Mouse (Mus musculus): Measurements from ENCODE around the gene Olfr1133. TPM values are rescaled to one million over a fixed set of nuclear protein-coding genes. Genes with fewer than 3 reads are reported as not detected.

Olfr1133 gene
- polyA plus RNA-seq, 1 experiment from 2014 or later: not detected

Other genes starting within 250 kb of the Olfr1133 start
- gene Olfr1123, start 230.7 kb downstream of the Olfr1133 start, polyA plus RNA-seq (2015; fragmentation: Nextera tagmentation; extraction: Ambion mirVana): not detected in 2 replicates
- not detected in 2 replicates for gene Olfr1124, start 217.1 kb downstream of the Olfr1133 start, polyA plus RNA-seq (2015; fragmentation: Nextera tagmentation; extraction: Ambion mirVana)
- not detected in 2 replicates for gene Olfr1126, start 193.4 kb downstream of the Olfr1133 start, polyA plus RNA-seq (2015; fragmentation: Nextera tagmentation; extraction: Ambion mirVana)
- not detected in 2 replicates for gene Pramel7, start 150.3 kb downstream of the Olfr1133 start, polyA plus RNA-seq (2015; fragmentation: Nextera tagmentation; extraction: Ambion mirVana)
- not detected in 2 replicates for gene Pramel6, start 140.8 kb downstream of the Olfr1133 start, polyA plus RNA-seq (2015; fragmentation: Nextera tagmentation; extraction: Ambion mirVana)
- not detected in 2 replicates for gene Olfr153, start 115.6 kb downstream of the Olfr1133 start, polyA plus RNA-seq (2015; fragmentation: Nextera tagmentation; extraction: Ambion mirVana)
- gene Olfr1128, start 101.8 kb downstream of the Olfr1133 start, polyA plus RNA-seq (2015; fragmentation: Nextera tagmentation; extraction: Ambion mirVana): not detected in 2 replicates
- gene Olfr1129, start 73.5 kb downstream of the Olfr1133 start, polyA plus RNA-seq (2015; fragmentation: Nextera tagmentation; extraction: Ambion mirVana): not detected in 2 replicates
- not detected in 2 replicates for gene Olfr1130, start 41.2 kb downstream of the Olfr1133 start, polyA plus RNA-seq (2015; fragmentation: Nextera tagmentation; extraction: Ambion mirVana)
- not detected in 2 replicates for gene Olfr1131, start 20.3 kb downstream of the Olfr1133 start, polyA plus RNA-seq (2015; fragmentation: Nextera tagmentation; extraction: Ambion mirVana)
- gene Olfr1132, start 9.8 kb downstream of the Olfr1133 start, polyA plus RNA-seq (2015; fragmentation: Nextera tagmentation; extraction: Ambion mirVana): not detected in 2 replicates
- gene Olfr1134, start 11.1 kb upstream of the Olfr1133 start, polyA plus RNA-seq (2015; fragmentation: Nextera tagmentation; extraction: Ambion mirVana): not detected in 2 replicates
- gene Olfr1135, start 26.3 kb upstream of the Olfr1133 start, polyA plus RNA-seq (2015; fragmentation: Nextera tagmentation; extraction: Ambion mirVana): not detected in 2 replicates
- gene Olfr1136, start 46.6 kb upstream of the Olfr1133 start, polyA plus RNA-seq (2015; fragmentation: Nextera tagmentation; extraction: Ambion mirVana): not detected in 2 replicates
- gene Olfr1137, start 65.8 kb upstream of the Olfr1133 start, polyA plus RNA-seq (2015; fragmentation: Nextera tagmentation; extraction: Ambion mirVana): not detected in 2 replicates
- gene Olfr1138, start 92.6 kb upstream of the Olfr1133 start, polyA plus RNA-seq (2015; fragmentation: Nextera tagmentation; extraction: Ambion mirVana): not detected in 2 replicates
- gene Olfr1140, start 96.4 kb upstream of the Olfr1133 start, polyA plus RNA-seq (2015; fragmentation: Nextera tagmentation; extraction: Ambion mirVana): not detected in 2 replicates
- not detected in 2 replicates for gene Olfr1141, start 106.6 kb upstream of the Olfr1133 start, polyA plus RNA-seq (2015; fragmentation: Nextera tagmentation; extraction: Ambion mirVana)
- not detected in 2 replicates for gene Olfr152, start 132.1 kb upstream of the Olfr1133 start, polyA plus RNA-seq (2015; fragmentation: Nextera tagmentation; extraction: Ambion mirVana)
- not detected in 2 replicates for gene Olfr1143, start 153.2 kb upstream of the Olfr1133 start, polyA plus RNA-seq (2015; fragmentation: Nextera tagmentation; extraction: Ambion mirVana)
- not detected in 2 replicates for gene Olfr1145, start 162.4 kb upstream of the Olfr1133 start, polyA plus RNA-seq (2015; fragmentation: Nextera tagmentation; extraction: Ambion mirVana)
- not detected in 2 replicates for gene Olfr1148, start 183.2 kb upstream of the Olfr1133 start, polyA plus RNA-seq (2015; fragmentation: Nextera tagmentation; extraction: Ambion mirVana)
- not detected in 2 replicates for gene Olfr1150-ps1, start 196.6 kb upstream of the Olfr1133 start, polyA plus RNA-seq (2015; fragmentation: Nextera tagmentation; extraction: Ambion mirVana)
- not detected in 2 replicates for gene Olfr1151, start 208.5 kb upstream of the Olfr1133 start, polyA plus RNA-seq (2015; fragmentation: Nextera tagmentation; extraction: Ambion mirVana)
- not detected in 2 replicates for gene Olfr1152, start 219.1 kb upstream of the Olfr1133 start, polyA plus RNA-seq (2015; fragmentation: Nextera tagmentation; extraction: Ambion mirVana)
- gene Olfr1153, start 247.6 kb upstream of the Olfr1133 start, polyA plus RNA-seq (2015; fragmentation: Nextera tagmentation; extraction: Ambion mirVana): not detected in 2 replicates

Data from lung, postnatal 0 days (tissue).